Mouse (Mus musculus): ENCODE measurements around the gene Zbtb22.

The Zbtb22 gene

GRCm38 (mm10) chr17:33965082-33965845, 49.6 kb downstream of the Zbtb22 start:
- no peak for DNase-seq (ENCODE audit: low spot score)

GRCm38 (mm10) chr17:33965846-33966550, 50.3 kb downstream of the Zbtb22 start:
- no peak for DNase-seq (ENCODE audit: low spot score)

- DNase-seq (ENCODE audit: low spot score) = no peak
Measured at GRCm38 (mm10) chr17:33968489-33968888, 52.8 kb downstream of the Zbtb22 start.
